Mouse (Mus musculus): ENCODE results near the gene Cox20. TPM values are rescaled to one million over a fixed set of nuclear protein-coding genes. Genes with fewer than 3 reads are reported as not detected.
"Not testable (repeated sequence)": the region's sequence is repeated elsewhere in the genome, so short reads cannot be mapped to it uniquely, and the experiment has no call there.

The Cox20 gene
- polyA plus RNA-seq, 1 experiment from 2014 or later = 132 TPM

- H3K36me3 ChIP-seq; H3K27ac ChIP-seq; ATAC-seq (ENCODE audit: insufficient number of reproducible peaks, insufficient read depth, low FRiP score, low TSS enrichment, low read depth); H3K4me2 ChIP-seq; H3K9ac ChIP-seq (replicated peaks); H3K4me3 ChIP-seq (replicated peaks); H3K27me3 ChIP-seq; H3K4me1 ChIP-seq (replicated peaks): not testable (repeated sequence)
- WGBS = 90% methylated on average over 2 of the region's 2 CpGs
- peaks cover 12% of the 10 kb centered on the region; the same call in 1 of the 2 replicates for H3K9me3 ChIP-seq
These were observed 17.7 kb upstream of the Cox20 start for GRCm38 (mm10) chr1:178301261-178301660.

DNA sequence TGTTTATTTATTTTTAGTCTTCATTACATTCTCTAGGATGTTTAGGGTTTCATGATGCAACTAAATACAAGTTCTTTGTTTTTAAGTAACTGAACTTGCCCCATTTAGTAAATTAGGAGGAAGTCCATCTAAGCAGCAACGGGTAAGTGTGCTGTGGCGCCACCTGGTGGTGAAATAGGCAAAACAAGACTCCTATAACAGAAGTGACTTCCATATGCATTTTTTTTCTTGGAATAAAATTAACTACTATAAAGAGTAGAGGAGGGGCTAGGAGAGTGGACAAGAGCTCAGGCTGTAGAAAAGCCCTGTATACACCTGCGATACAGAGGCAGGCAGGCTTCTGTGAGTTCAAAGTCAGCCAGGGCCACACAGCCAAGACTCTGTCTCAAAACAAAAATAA lies 15.5 kb upstream of the Cox20 start:
- 24% methylated on average over 3 of the region's 3 CpGs for WGBS
- peaks cover 12% of the 10 kb centered on the region; the same call in 1 of the 2 replicates for H3K9me3 ChIP-seq
- no peak for ATAC-seq (ENCODE audit: insufficient number of reproducible peaks, insufficient read depth, low FRiP score, low TSS enrichment, low read depth)

GRCm38 (mm10) chr1:178309487-178309886 lies 9.4 kb upstream of the Cox20 start:
- H3K9ac ChIP-seq (replicated peaks) = no peak overlapping the region
- 71% methylated on average over 2 of the region's 2 CpGs for WGBS
- no peak overlapping the region for H3K27ac ChIP-seq
- no peaks in the 10 kb centered on the region; the same call in 1 of the 2 replicates for H3K4me1 ChIP-seq (replicated peaks)
- no peaks in the 10 kb centered on the region for H3K9me3 ChIP-seq
- no peak overlapping the region for H3K4me2 ChIP-seq
- no peaks in the 10 kb centered on the region for H3K27me3 ChIP-seq
- ATAC-seq (ENCODE audit: insufficient number of reproducible peaks, insufficient read depth, low FRiP score, low TSS enrichment, low read depth) = no peak
- H3K36me3 ChIP-seq = no peaks in the 10 kb centered on the region
- no peak overlapping the region for H3K4me3 ChIP-seq (replicated peaks)

More for the DNA sequence above, 15.5 kb upstream of the Cox20 start:
- Histone ChIP-seq H3K27ac (no peak overlapping the region), H3K9ac (replicated peaks) (no peak overlapping the region), H3K4me1 (replicated peaks) (no peaks in the 10 kb centered on the region), H3K4me2 (no peak overlapping the region), H3K4me3 (replicated peaks) (no peak overlapping the region), H3K27me3 (no peaks in the 10 kb centered on the region), H3K36me3 (no peaks in the 10 kb centered on the region)

DNA sequence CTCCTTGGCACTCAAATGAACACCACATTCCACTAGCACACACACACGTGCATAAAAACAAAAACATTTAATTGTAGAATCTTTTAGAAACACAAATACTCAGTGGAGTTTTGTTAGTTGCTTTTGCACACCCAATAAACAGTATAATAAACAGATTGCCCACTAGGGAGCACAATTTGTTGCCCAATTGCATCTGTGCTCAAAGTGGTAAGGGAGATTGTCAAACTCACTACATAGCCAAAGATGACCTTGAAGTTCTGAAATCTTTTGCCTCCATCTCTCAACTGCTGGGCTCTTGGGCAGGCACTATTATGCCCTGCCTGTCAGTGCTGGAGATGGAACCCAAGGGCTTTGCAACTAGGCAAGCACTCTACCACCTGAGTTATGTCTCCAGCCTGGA lies 8.8 kb upstream of the Cox20 start:
- no peak overlapping the region for H3K4me2 ChIP-seq
- no peak overlapping the region for H3K27ac ChIP-seq
- no peaks in the 10 kb centered on the region for H3K36me3 ChIP-seq
- H3K4me3 ChIP-seq (replicated peaks) = no peak overlapping the region
- H3K4me1 ChIP-seq (replicated peaks) = no peaks in the 10 kb centered on the region; the same call in 1 of the 2 replicates
- WGBS = 43% methylated on average over 1 of the region's 1 CpGs
- no peaks in the 10 kb centered on the region for H3K27me3 ChIP-seq
- no peak overlapping the region for H3K9ac ChIP-seq (replicated peaks)
- H3K9me3 ChIP-seq = no peaks in the 10 kb centered on the region
- no peak for ATAC-seq (ENCODE audit: insufficient number of reproducible peaks, insufficient read depth, low FRiP score, low TSS enrichment, low read depth)

- ATAC-seq (ENCODE audit: insufficient number of reproducible peaks, insufficient read depth, low FRiP score, low TSS enrichment, low read depth) = no peak
- H3K9ac ChIP-seq (replicated peaks) = no peak overlapping the region
- H3K9me3 ChIP-seq = no peaks in the 10 kb centered on the region
- H3K4me3 ChIP-seq (replicated peaks) = no peak overlapping the region
- no peaks in the 10 kb centered on the region for H3K27me3 ChIP-seq
- 91% methylated on average over 1 of the region's 1 CpGs for WGBS
- H3K27ac ChIP-seq = no peak overlapping the region
- no peaks in the 10 kb centered on the region for H3K36me3 ChIP-seq
- H3K4me1 ChIP-seq (replicated peaks) = peaks cover 4% of the 10 kb centered on the region; the same call in 1 of the 2 replicates
- H3K4me2 ChIP-seq = no peak overlapping the region
These were observed 5.8 kb upstream of the Cox20 start for GRCm38 (mm10) chr1:178313039-178313597.

- no peaks in the 10 kb centered on the region for H3K36me3 ChIP-seq
- peaks cover 4% of the 10 kb centered on the region; the same call in 1 of the 2 replicates for H3K4me1 ChIP-seq (replicated peaks)
- no peak overlapping the region for H3K9ac ChIP-seq (replicated peaks)
- H3K9me3 ChIP-seq = no peaks in the 10 kb centered on the region
- H3K4me3 ChIP-seq (replicated peaks) = no peak overlapping the region
- H3K27me3 ChIP-seq = no peaks in the 10 kb centered on the region
- WGBS = 95% methylated on average over 2 of the region's 2 CpGs
- no peak overlapping the region for H3K27ac ChIP-seq
- H3K4me2 ChIP-seq = no peak overlapping the region
- ATAC-seq (ENCODE audit: insufficient number of reproducible peaks, insufficient read depth, low FRiP score, low TSS enrichment, low read depth) = no peak
These were observed 4.7 kb upstream of the Cox20 start for GRCm38 (mm10) chr1:178314236-178314635.

DNA sequence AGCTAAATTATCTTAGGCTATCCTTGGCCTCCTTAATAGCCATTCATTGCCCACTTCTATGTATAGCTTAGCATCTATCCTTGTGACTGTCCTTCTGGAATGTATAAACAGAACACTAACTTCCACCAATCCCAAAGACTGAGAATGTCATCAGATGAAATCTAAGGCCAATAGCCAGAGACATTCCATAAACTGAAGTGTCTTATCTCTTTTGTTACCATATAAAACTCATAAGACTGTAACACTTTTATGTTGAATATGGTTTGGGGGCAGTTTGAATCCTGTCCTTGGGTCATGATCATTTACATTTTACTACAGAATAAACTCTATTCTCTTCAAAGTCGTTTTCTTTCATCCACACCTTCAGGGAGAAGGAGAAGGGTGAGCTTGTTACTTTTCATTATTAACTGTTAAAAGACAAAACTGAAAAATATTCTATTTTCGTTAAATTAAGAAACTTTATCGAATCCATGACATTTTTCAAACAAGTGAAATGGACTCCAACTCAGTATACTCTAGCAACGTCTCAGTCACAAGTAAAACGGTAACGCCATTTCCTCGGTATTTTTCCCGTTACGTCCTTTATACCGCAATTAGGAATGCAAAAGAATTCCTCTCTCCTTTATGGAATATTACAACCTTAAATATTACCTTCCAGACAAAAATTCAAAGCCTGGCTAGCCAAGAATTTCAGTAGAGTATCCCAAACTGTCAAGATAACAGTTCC lies 1.5 kb upstream of the Cox20 start:
- Histone ChIP-seq H3K36me3 (peaks cover 19% of the 10 kb centered on the region), H3K4me2 (peak overlapping the region; percentile 73), H3K4me1 (replicated peaks) (peaks cover 26% of the 10 kb centered on the region), H3K27ac (peak overlapping the region; percentile 98; the same call in 1 of the 2 replicates), H3K9me3 (no peaks in the 10 kb centered on the region), H3K4me3 (replicated peaks) (peak overlapping the region; percentile 57), H3K9ac (replicated peaks) (peak overlapping the region; percentile 76), H3K27me3 (no peaks in the 10 kb centered on the region)
- ATAC-seq (ENCODE audit: insufficient number of reproducible peaks, insufficient read depth, low FRiP score, low TSS enrichment, low read depth) = no peak
- WGBS = 53% methylated on average over 10 of the region's 10 CpGs

DNA sequence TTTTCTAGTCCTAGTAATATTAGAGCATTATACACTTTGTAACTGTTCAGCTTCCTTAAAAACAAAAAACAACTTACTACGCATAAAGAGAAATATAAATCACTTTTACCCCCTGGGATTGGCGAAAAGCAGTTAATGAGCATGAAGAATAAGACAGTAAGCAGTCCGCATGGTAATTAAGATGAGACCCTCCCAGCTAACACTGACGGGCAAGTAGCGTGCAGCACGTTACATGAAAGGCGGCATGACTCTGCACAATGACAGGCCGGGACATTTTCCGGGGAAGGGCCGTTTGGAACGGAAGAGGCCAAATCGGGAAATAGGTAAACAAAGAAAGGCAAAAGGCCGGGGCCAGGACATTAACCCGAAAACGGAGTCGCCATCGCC lies 935 bp upstream of the Cox20 start:
- Histone ChIP-seq H3K9me3 (no peaks in the 10 kb centered on the region), H3K27ac (peak overlapping the region; percentile 98), H3K9ac (replicated peaks) (peak overlapping the region; percentile 76), H3K4me3 (replicated peaks) (peak overlapping the region; percentile 57), H3K27me3 (no peaks in the 10 kb centered on the region), H3K4me2 (peak overlapping the region; percentile 73), H3K36me3 (peaks cover 25% of the 10 kb centered on the region), H3K4me1 (replicated peaks) (peaks cover 31% of the 10 kb centered on the region)
- under 1% methylated on average over 17 of the region's 17 CpGs for WGBS
- peak; percentile 45 for ATAC-seq (ENCODE audit: insufficient number of reproducible peaks, insufficient read depth, low FRiP score, low TSS enrichment, low read depth)

- WGBS = 2% methylated on average over 12 of the region's 12 CpGs
- ATAC-seq (ENCODE audit: insufficient number of reproducible peaks, insufficient read depth, low FRiP score, low TSS enrichment, low read depth) = peak; percentile 21; the same call in 1 of the 2 replicates
These were observed 536 bp downstream of the Cox20 start for GRCm38 (mm10) chr1:178319295-178320037.

DNA sequence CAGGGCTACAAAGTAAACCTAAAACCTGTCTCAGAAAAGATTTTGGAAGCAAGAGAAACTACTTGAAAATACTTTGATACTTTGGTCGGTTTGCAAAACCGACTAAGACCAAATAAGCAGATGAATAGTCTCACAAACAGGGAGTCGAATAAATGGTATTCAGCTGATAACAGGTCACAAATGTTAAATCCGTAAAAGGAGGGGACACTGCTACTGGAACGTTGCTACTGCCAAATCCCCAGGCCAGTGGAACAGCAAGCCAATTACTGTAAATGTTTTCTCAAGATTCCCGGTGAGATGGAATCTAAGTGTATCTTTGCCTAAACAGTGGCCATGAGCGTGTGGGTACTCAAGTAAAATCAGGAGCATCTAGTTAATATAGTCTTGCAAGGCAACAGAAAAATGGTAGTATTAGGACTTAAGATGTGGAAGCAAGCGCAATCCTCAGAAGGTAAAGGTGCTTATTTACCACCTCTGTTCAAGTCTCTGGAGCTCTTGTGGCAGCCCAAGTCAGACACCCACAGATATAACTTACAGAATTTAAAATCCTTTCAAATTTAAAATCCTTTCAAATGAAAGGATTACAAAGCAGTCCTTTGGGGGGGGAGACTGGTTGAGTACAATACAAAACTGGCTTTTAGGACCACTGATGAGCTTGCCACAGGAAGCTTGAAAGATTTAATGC lies 1.2 kb downstream of the Cox20 start:
- H3K36me3 ChIP-seq = peaks cover 43% of the 10 kb centered on the region

More at GRCm38 (mm10) chr1:178319295-178320037, 536 bp downstream of the Cox20 start:
- Histone ChIP-seq H3K9ac (replicated peaks) (peak overlapping the region; percentile 76), H3K27me3 (no peaks in the 10 kb centered on the region), H3K4me2 (peak overlapping the region; percentile 73), H3K9me3 (no peaks in the 10 kb centered on the region), H3K4me1 (replicated peaks) (peaks cover 31% of the 10 kb centered on the region), H3K27ac (peak overlapping the region; percentile 98), H3K4me3 (replicated peaks) (peak overlapping the region; percentile 57), H3K36me3 (peaks cover 36% of the 10 kb centered on the region)

More for the DNA sequence above, 1.2 kb downstream of the Cox20 start:
- H3K9me3 ChIP-seq = no peaks in the 10 kb centered on the region
- peak overlapping the region; percentile 57 for H3K4me3 ChIP-seq (replicated peaks)
- peaks cover 31% of the 10 kb centered on the region for H3K4me1 ChIP-seq (replicated peaks)
- H3K27ac ChIP-seq = peak overlapping the region; percentile 98
- peak overlapping the region; percentile 76 for H3K9ac ChIP-seq (replicated peaks)
- 31% methylated on average over 8 of the region's 8 CpGs for WGBS
- ATAC-seq (ENCODE audit: insufficient number of reproducible peaks, insufficient read depth, low FRiP score, low TSS enrichment, low read depth) = no peak
- no peaks in the 10 kb centered on the region for H3K27me3 ChIP-seq
- H3K4me2 ChIP-seq = peak overlapping the region; percentile 73
